Mouse (Mus musculus) erythroblast, embryonic 14.5 days (primary cell): ENCODE data around the gene Hnrnpl.

Source experiments
- GATA1 ChIP-seq: IDR thresholded peaks from 2 replicates; pipeline ENCODE4 v1.6.1; 2012; ENCODE audit warnings: low read length, inconsistent platforms, mixed read lengths
- TAL1 ChIP-seq: IDR thresholded peaks from 3 replicates; pipeline ENCODE4 v1.6.1; 2012; ENCODE audit warnings: low read length, inconsistent platforms, mixed read lengths

- no peak for TF ChIP-seq TAL1
- TF ChIP-seq GATA1 = no peak
Observed at GRCm38 (mm10) chr7:28803756-28804155, 4.6 kb upstream of the Hnrnpl start.
